Mouse (Mus musculus): ENCODE results near the gene 4933411K16Rik.

DNA sequence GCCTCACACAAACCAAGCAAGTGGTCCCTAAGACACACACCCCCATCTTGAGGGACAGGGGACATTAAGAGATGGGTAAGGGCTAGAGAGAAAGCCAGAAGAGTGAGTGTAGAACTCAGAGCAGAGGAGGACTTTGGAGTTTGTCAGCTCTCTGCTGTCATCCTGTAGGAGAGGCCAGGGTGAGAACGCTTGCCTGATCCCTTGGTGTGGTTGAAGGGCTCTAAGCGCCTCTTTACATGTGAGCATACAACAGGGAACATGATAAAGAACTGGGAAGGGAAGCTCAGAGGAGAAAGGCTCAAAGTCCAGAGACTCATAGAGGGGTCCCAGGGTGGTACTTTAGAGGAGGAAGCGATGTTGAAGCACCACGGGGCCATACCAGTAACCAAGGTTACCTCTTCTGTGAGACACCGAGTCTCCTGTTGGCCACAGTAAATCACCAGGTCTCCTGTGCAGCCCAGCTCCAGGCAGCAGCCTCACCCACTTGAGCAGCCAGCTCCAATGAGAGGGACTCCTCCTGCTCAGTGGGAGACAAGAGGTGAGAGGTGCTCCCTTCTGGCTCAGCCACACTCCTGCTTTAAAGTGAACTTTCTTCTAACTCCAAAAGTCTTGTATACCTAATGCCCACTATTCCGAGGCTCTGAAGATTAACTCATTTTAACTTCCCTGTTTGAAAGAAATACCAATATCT, 4.8 kb downstream of the 4933411K16Rik start:
- TF ChIP-seq CTCF (IDR thresholded peaks at IDR 0.05; ENCODE audit: control insufficient read depth, insufficient read depth, low read length) (no peak), POLR2A (IDR thresholded peaks at IDR 0.05; ENCODE audit: borderline replicate concordance, control insufficient read depth, low read depth, low read length) (no peak)
